Mouse (Mus musculus): ENCODE measurements around the gene Dlgap1.

DNA sequence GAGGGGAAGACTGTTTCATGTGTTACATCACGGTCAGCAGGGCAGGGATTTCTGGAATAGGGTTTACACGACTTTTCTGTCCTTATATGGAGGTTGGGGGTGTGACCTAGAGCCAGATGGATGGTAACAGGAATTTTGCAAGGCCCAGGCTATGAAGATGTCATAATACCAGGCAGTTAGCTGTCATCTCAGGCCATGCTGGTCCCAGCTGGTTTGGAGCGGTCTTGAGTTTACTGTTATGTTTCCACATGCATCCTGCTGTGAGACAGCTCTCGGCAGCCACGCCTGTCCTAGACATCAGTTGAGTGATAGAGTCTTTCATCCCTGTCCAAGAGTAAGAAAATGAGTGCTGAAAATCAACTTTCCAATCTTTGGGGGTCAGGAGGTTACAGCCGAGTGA is 776.5 kb downstream of the Dlgap1 start:
- TF ChIP-seq POLR2A (IDR thresholded peaks at IDR 0.05; ENCODE audit: low read depth, low read length): no peak
- no peak for TF ChIP-seq CTCF (IDR thresholded peaks at IDR 0.05; ENCODE audit: extremely low read depth, insufficient read depth, insufficient read length, insufficient replicate concordance)

All from spleen, adult 2 months (tissue).